In genomic region chr3:126975409-126975808, GRCm38 (mm10) we compare ENCODE assay signal across 13 mouse cellular contexts.
"Had no signal": no experiment of that assay in that cellular context is flagged by ENCODE, and none has a peak within 500 bp of the region (broad histone marks: within the 10 kb centered on the region; RNA-seq: fewer than 3 reads in every experiment).

No protein-coding gene starts in this region.

- H3K4me2 ChIP-seq: limb, embryonic 15.5 days; liver, embryonic 12.5 days; lung, embryonic 14.5 days had no signal

- H3K4me3 ChIP-seq: limb, embryonic 15.5 days; liver, embryonic 12.5 days; midbrain, embryonic 10.5 days had no signal

- H3K36me3 ChIP-seq: limb, embryonic 15.5 days; liver, embryonic 12.5 days had no signal

- H3K9ac ChIP-seq: limb, embryonic 15.5 days; liver, embryonic 12.5 days; lung, embryonic 14.5 days had no signal

- DNase-seq: kidney, adult 18-20 months; layer of hippocampus, adult 9-11 months; layer of hippocampus, postnatal 36 days; lung, embryonic 14.5 days; lung, postnatal 10 days; lung, postnatal 4 days; midbrain, embryonic 14.5 days; right cerebral cortex, postnatal 14 days; thymus, adult 2 months; thymus, postnatal 25 days had no signal

- H3K27ac ChIP-seq: limb, embryonic 15.5 days; liver, embryonic 12.5 days; midbrain, embryonic 10.5 days had no signal

- H3K9me3 ChIP-seq: limb, embryonic 15.5 days; liver, embryonic 12.5 days; midbrain, embryonic 10.5 days had no signal

- H3K27me3 ChIP-seq: limb, embryonic 15.5 days; liver, embryonic 12.5 days had no signal

- ATAC-seq: liver, embryonic 12.5 days had no signal

- H3K4me1 ChIP-seq: limb, embryonic 15.5 days; liver, embryonic 12.5 days had no signal
